Mouse (Mus musculus) heart, embryonic 16.5 days (tissue): ENCODE data around the gene Hoxa11. TPM values are rescaled to one million over a fixed set of nuclear protein-coding genes. Genes with fewer than 3 reads are reported as not detected.
A peak's percentile ranks its signal among the peaks of the same experiment; 100 is the strongest.

Source experiments
- ATAC-seq: fragments of 200-750 bp; cut with Nextera tagmentation; replicated peaks from 2 replicates; pipeline ENCODE4 v1.8.0; 2017; ENCODE audit warnings: moderate number of reproducible peaks; ENCODE audit not compliant: insufficient read depth, low FRiP score; ENCODE audit errors: extremely low read depth
- H3K27ac ChIP-seq: fragments of 300-500 bp; sonication (generic); 2 replicates; pipeline ENCODE4 v1.5.1; 2014; ENCODE audit warnings: mild to moderate bottlenecking, low read length, control low read depth, moderate library complexity
- H3K27me3 ChIP-seq: fragments of 300-500 bp; sonication (generic); 2 replicates; pipeline ENCODE4 v1.6.1; 2014; ENCODE audit warnings: low read length, mixed read lengths; ENCODE audit not compliant: control insufficient read depth, insufficient read depth
- H3K36me3 ChIP-seq: fragments of 300-500 bp; sonication (generic); 2 replicates; pipeline ENCODE4 v1.6.1; 2014; ENCODE audit not compliant: control insufficient read depth, insufficient read depth
- H3K4me1 ChIP-seq: fragments of 300-500 bp; sonication (generic); 2 replicates; pipeline ENCODE4 v1.6.1; 2014; ENCODE audit warnings: low read length, mixed read lengths; ENCODE audit not compliant: control insufficient read depth, insufficient read depth
- H3K4me2 ChIP-seq: fragments of 300-500 bp; sonication (generic); 2 replicates; pipeline ENCODE4 v1.6.1; 2014; ENCODE audit warnings: low read depth, mild to moderate bottlenecking, control low read depth, low read length
- H3K4me3 ChIP-seq: fragments of 300-500 bp; sonication (generic); 2 replicates; pipeline ENCODE4 v1.5.1; 2014; ENCODE audit warnings: mild to moderate bottlenecking, control low read depth, low read length
- H3K9ac ChIP-seq: fragments of 300-500 bp; sonication (generic); 2 replicates; pipeline ENCODE4 v1.6.1; 2014; ENCODE audit warnings: low read length, control low read depth
- H3K9me3 ChIP-seq: fragments of 300-500 bp; sonication (generic); replicated peaks from 2 replicates; pipeline ENCODE4 v1.6.1; 2016; ENCODE audit warnings: low read length; ENCODE audit not compliant: control insufficient read depth
- WGBS: fragments of 180-500 bp; shearing (Covaris S2); extraction: QIAGEN DNeasy Blood & Tissue Kit; methylation state at CpG from one replicate; pipeline ENCODE4 v1.1.7; 2014; 5-methylcytosine and 5-hydroxymethylcytosine counted together
- polyA plus RNA-seq: library from polyadenylated mRNA; unstranded; fragments of >200 nt; fragmentation: Nextera tagmentation; extraction: Ambion mirVana; gene quantifications from 2 replicates; pipeline ENCODE4 v1.2.1, GENCODE M21; 2015

Hoxa11 gene
- polyA plus RNA-seq, 1 experiment from 2014 or later, result not detected

- Histone ChIP-seq H3K9me3 (no peaks in the 10 kb centered on the region), H3K9ac (no peak within 1 kb of the TSS), H3K27ac (no peak within 1 kb of the TSS), H3K27me3 (peaks cover 76% of the 10 kb centered on the region), H3K36me3 (no peaks in the 10 kb centered on the region), H3K4me2 (peak within 1 kb of the TSS; percentile 74), H3K4me1 (peaks cover 10% of the 10 kb centered on the region), H3K4me3 (peak within 1 kb of the TSS; percentile 55)
- ATAC-seq, result peak; percentile 63; the same call in 1 of the 2 replicates
- WGBS, result 1% methylated on average over 40 of the region's 72 CpGs
These were observed 15.3 kb upstream of the Hoxa11 start, which contains the start of gene Hoxa13 for GRCm38 (mm10) chr6:52260654-52261575. Gene Hoxa13 (minus strand): TSS chr6:52260880.

- no peaks in the 10 kb centered on the region for H3K9me3 ChIP-seq
- H3K4me2 ChIP-seq, result peak overlapping the region; percentile 74
- no peaks in the 10 kb centered on the region for H3K36me3 ChIP-seq
- no peak overlapping the region for H3K9ac ChIP-seq
- ATAC-seq, result no peak
- peaks cover 10% of the 10 kb centered on the region for H3K4me1 ChIP-seq
- H3K27ac ChIP-seq, result no peak overlapping the region
- peak overlapping the region; percentile 55 for H3K4me3 ChIP-seq
- H3K27me3 ChIP-seq, result peaks cover 76% of the 10 kb centered on the region
- under 1% methylated on average over 38 of the region's 39 CpGs for WGBS
These were observed 14.2 kb upstream of the Hoxa11 start for GRCm38 (mm10) chr6:52259811-52260261.

DNA sequence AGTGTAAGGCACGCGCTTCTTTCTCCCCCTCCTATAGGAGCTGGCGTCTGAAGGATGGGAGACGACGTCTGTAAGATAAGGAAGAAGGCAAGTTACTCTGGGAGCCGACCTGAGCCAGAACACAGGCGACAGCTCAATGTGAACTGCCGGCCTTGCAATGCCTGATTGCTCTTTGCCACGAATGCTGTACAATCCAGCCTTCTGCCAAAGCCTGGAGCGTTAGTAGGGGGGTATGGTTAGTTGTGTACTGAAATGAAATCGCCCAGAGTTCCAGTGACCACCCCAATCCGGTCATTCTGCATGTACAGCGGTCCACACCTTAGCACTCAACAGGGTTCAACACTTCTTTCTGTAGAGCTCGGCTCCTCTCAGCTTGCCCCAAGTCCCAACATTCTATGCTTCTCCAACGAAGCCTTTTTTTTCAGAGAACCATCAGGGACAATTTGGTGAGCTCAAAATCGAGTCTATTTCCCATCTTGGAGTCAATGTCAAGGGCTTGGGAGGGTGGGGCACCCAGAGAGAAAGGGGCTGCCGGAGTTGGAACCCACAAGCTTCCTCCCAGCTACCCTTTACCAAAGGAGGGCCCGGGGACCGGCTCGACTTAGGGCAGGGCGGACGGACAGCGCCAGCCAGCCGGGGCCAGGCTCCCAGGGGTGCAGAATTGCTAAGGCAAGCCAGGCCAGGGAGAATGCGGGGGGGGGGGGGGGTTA lies 13.6 kb upstream of the Hoxa11 start:
- Histone ChIP-seq H3K36me3 (no peaks in the 10 kb centered on the region), H3K9me3 (no peaks in the 10 kb centered on the region), H3K4me3 (no peak overlapping the region), H3K4me2 (no peak overlapping the region), H3K27me3 (peaks cover 71% of the 10 kb centered on the region), H3K9ac (no peak overlapping the region), H3K4me1 (peaks cover 10% of the 10 kb centered on the region), H3K27ac (no peak overlapping the region)
- WGBS, result 2% methylated on average over 23 of the region's 25 CpGs
- ATAC-seq, result no peak

DNA sequence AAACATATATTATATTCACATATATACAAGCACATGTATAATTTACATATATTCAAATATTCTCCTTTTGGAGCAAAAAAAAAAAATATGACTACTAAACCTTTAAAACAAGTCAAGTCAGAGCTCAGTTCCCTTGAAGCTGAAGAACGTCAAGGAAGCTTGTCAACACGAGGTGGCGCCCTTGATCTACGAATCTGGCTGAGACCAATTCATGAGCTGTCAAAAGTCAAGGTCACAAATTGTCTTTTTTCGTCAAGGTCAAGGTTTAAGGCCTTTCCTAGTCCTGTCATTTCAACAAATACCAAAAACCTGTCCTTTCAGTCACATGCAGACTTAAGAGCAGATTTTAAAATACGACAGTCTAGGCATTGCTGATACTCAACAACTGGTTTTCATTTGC lies 11.3 kb upstream of the Hoxa11 start:
- no peak for ATAC-seq
- H3K27ac ChIP-seq, result no peak overlapping the region
- WGBS, result under 1% methylated on average over 6 of the region's 6 CpGs
- H3K27me3 ChIP-seq, result peaks cover 69% of the 10 kb centered on the region
- peaks cover 10% of the 10 kb centered on the region for H3K4me1 ChIP-seq
- H3K4me3 ChIP-seq, result no peak overlapping the region
- no peak overlapping the region for H3K9ac ChIP-seq
- no peaks in the 10 kb centered on the region for H3K36me3 ChIP-seq
- no peaks in the 10 kb centered on the region for H3K9me3 ChIP-seq
- H3K4me2 ChIP-seq, result no peak overlapping the region

- Histone ChIP-seq H3K27me3 (peaks cover 80% of the 10 kb centered on the region), H3K4me2 (no peak overlapping the region), H3K9ac (no peak overlapping the region), H3K27ac (no peak overlapping the region), H3K4me3 (no peak overlapping the region), H3K36me3 (no peaks in the 10 kb centered on the region), H3K9me3 (no peaks in the 10 kb centered on the region), H3K4me1 (no peaks in the 10 kb centered on the region)
- no peak for ATAC-seq
- 2% methylated on average over 59 of the region's 59 CpGs for WGBS
These were observed 8.2 kb upstream of the Hoxa11 start for GRCm38 (mm10) chr6:52253511-52254500.

DNA sequence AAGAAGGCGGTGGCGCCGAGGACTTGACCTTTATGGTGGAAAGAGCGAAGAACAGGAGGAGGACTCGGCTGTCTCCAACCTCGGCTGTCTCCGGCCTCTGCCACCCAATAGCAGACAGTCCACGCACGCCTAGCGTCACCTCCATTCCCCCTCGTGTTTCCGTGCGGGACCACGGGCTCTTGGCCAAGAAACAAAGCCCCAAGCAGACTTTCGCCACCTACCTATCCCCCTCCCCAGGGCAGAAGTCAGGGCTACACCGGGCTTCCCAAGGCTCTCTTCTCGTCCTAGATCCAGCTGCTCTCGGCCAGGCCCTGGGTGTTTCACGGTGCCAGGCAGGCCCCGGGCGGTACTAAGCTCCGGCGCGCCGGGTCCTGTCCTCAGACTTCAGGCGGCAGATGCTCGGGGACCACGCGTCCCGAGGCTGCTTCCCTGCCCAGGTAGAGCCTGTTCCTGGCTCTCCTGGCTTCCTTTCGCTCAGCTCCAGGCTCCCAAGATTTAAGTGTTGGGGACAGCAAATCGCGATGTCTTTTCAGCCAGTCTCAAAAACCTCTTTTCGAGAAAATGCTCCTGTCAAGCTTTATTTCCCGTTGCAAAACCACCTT lies 7.3 kb upstream of the Hoxa11 start:
- ATAC-seq, result no peak

GRCm38 (mm10) chr6:52252016-52252774 lies 6.6 kb upstream of the Hoxa11 start:
- Histone ChIP-seq H3K4me3 (no peak overlapping the region), H3K4me1 (no peaks in the 10 kb centered on the region), H3K36me3 (no peaks in the 10 kb centered on the region), H3K27ac (no peak overlapping the region), H3K27me3 (peaks cover 85% of the 10 kb centered on the region), H3K9ac (no peak overlapping the region), H3K9me3 (no peaks in the 10 kb centered on the region), H3K4me2 (no peak overlapping the region)
- no peak for ATAC-seq
- 5% methylated on average over 24 of the region's 24 CpGs for WGBS

More for the DNA sequence above, 7.3 kb upstream of the Hoxa11 start:
- Histone ChIP-seq H3K9ac (no peak overlapping the region), H3K4me2 (no peak overlapping the region), H3K27ac (no peak overlapping the region), H3K9me3 (no peaks in the 10 kb centered on the region), H3K27me3 (peaks cover 84% of the 10 kb centered on the region), H3K36me3 (no peaks in the 10 kb centered on the region), H3K4me3 (no peak overlapping the region), H3K4me1 (no peaks in the 10 kb centered on the region)
- 2% methylated on average over 35 of the region's 35 CpGs for WGBS
